Mouse (Mus musculus): ENCODE measurements around the gene Tspan14.

DNA sequence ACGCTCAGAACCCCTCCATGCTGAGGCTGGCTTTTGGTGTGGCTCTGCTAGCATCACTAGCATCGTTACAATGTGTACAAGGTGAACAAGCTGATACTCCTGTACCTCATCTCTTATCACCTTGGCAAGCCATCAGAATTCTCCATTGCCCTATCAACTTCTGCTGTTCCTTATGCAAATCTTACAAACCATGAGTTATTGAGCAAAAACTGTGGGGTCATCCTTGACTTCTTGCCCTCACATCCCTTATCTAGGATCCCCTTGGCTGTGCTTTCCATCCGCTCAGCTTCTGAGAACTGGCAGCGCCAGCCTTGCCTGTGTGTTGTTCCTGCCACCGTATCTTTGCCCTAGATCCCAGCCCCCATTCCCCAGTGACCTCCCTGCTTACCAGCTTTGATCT lies 22.2 kb upstream of the Tspan14 start:
- no peak for TF ChIP-seq HCFC1 (IDR thresholded peaks at IDR 0.05; ENCODE audit: borderline replicate concordance, insufficient read depth, low read length)
- TF ChIP-seq ZNF384 (IDR thresholded peaks at IDR 0.05; ENCODE audit: low read depth, low read length), result no peak
- no peak for TF ChIP-seq MAFK (IDR thresholded peaks at IDR 0.05; ENCODE audit: insufficient read depth, low read depth, low read length)
- TF ChIP-seq ZC3H11A (IDR thresholded peaks at IDR 0.05; ENCODE audit: borderline replicate concordance, low read depth, low read length), result no peak
- no peak for TF ChIP-seq CHD2 (IDR thresholded peaks at IDR 0.05; ENCODE audit: low read depth, low read length)

Data from ES-E14 (cell line).